Mouse (Mus musculus): Measurements from ENCODE around the gene Mxd3. TPM values are rescaled to one million over a fixed set of nuclear protein-coding genes. Genes with fewer than 3 reads are reported as not detected.

Mxd3 gene
- total RNA-seq (2021): not detected
- long read RNA-seq, experiment 1, partial matches to known transcripts: 0 of 1 reads
- long read RNA-seq, experiment 1, other reads (novel, unspliced or antisense): 0 of 1 reads
- long read RNA-seq, experiment 2: 0 reads

GRCm38 (mm10) chr13:55329683-55330566, at the start of gene Mxd3:
Mxd3 (minus strand) TSS chr13:55329823.
- DNase-seq (ENCODE audit: low spot score): peak; percentile 70

- no peak for DNase-seq (ENCODE audit: low spot score)
These were observed 49.4 kb upstream of the Mxd3 start for GRCm38 (mm10) chr13:55378907-55379580.

- no peak for DNase-seq (ENCODE audit: low spot score)
These were observed 46.3 kb upstream of the Mxd3 start for GRCm38 (mm10) chr13:55375877-55376276.

- DNase-seq (ENCODE audit: low spot score): no peak
These were observed 44.7 kb upstream of the Mxd3 start for GRCm38 (mm10) chr13:55374206-55374924.

GRCm38 (mm10) chr13:55371740-55372139, 42.1 kb upstream of the Mxd3 start:
- no peak for DNase-seq (ENCODE audit: low spot score)

GRCm38 (mm10) chr13:55371007-55371681, 41.5 kb upstream of the Mxd3 start:
- peak; percentile 39 for DNase-seq (ENCODE audit: low spot score)

- no peak for DNase-seq (ENCODE audit: low spot score)
These were observed 40.6 kb upstream of the Mxd3 start for GRCm38 (mm10) chr13:55370234-55370633.

- no peak for DNase-seq (ENCODE audit: low spot score)
These were observed 40.0 kb upstream of the Mxd3 start, which contains the start of gene Rgs14 for GRCm38 (mm10) chr13:55369531-55370114. Rgs14 (plus strand) TSS chr13:55369732.

GRCm38 (mm10) chr13:55368401-55368800, 38.8 kb upstream of the Mxd3 start:
- no peak for DNase-seq (ENCODE audit: low spot score)

- peak; percentile 98 for DNase-seq (ENCODE audit: low spot score)
These were observed 32.9 kb upstream of the Mxd3 start, which contains the start of gene Lman2 for GRCm38 (mm10) chr13:55362453-55363060. Lman2 (minus strand) TSS chr13:55362783.

GRCm38 (mm10) chr13:55361974-55362452, 32.4 kb upstream of the Mxd3 start:
- peak; percentile 39 for DNase-seq (ENCODE audit: low spot score)

- no peak for DNase-seq (ENCODE audit: low spot score)
These were observed 31.5 kb upstream of the Mxd3 start for GRCm38 (mm10) chr13:55361145-55361544.

- no peak for DNase-seq (ENCODE audit: low spot score)
These were observed 17.1 kb upstream of the Mxd3 start for GRCm38 (mm10) chr13:55346745-55347144.

GRCm38 (mm10) chr13:55344286-55344685, 14.7 kb upstream of the Mxd3 start:
- no peak for DNase-seq (ENCODE audit: low spot score)

- DNase-seq (ENCODE audit: low spot score): no peak
These were observed 12.8 kb upstream of the Mxd3 start for GRCm38 (mm10) chr13:55342469-55342868.

GRCm38 (mm10) chr13:55339259-55339658, 9.6 kb upstream of the Mxd3 start:
- no peak for DNase-seq (ENCODE audit: low spot score)

- no peak for DNase-seq (ENCODE audit: low spot score)
These were observed 8.8 kb upstream of the Mxd3 start for GRCm38 (mm10) chr13:55338131-55339054.

- no peak for DNase-seq (ENCODE audit: low spot score)
These were observed 7.8 kb upstream of the Mxd3 start for GRCm38 (mm10) chr13:55337341-55337975.
